8 mouse cellular contexts compared by ENCODE assay signal in the genomic region with DNA sequence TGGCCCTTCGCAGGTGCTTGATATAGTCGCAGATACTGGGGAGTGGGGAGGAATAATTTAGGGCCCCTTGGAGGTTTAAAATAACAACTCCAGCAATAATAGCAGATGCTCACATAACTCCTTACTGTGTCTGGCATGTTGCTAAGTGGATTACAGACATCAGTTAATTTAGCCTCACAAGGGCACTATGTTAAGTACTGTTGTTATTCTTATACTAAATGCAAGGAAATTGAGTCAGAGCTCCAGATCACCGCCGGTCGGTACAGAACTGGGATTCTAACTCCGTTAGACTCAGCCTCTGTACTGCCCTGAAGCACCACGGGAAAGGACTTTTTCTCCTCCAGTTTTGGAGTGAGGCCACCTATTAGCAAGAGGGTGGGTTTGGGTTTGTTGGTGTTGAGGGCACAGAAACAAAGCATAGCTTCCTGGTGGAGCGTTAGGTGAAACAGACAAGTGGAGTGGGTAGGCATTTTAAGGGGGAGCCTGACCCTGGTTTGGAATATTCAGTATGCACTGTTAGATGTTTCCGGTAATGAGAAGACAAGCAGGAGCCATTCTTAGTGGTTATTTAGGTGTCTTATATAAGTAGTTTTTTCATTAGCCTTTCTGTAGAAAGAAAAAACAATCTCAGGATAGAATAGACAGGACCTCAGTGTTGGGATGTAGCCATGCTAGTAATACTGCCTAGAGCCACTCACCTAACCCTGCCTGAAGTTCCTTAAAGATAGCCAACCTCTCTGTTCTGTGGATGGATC. TPM values are rescaled to one million over a fixed set of nuclear protein-coding genes. Genes with fewer than 3 reads are reported as not detected.
A peak's percentile ranks its signal among the peaks of the same experiment; 100 is the strongest.
DNase-seq lines count a peak whose midpoint lies in the region; ATAC-seq and TF ChIP-seq lines count a peak whose summit lies in the region.

No protein-coding gene starts in this region.

- H3K4me1 ChIP-seq in lung, embryonic 14.5 days (ENCODE audit: insufficient read depth) = peaks cover 8% of the 10 kb centered on the region
- peaks cover 59% of the 10 kb centered on the region for H3K4me1 ChIP-seq in forebrain, embryonic 12.5 days
- peaks cover 36% of the 10 kb centered on the region for H3K4me1 ChIP-seq in kidney, postnatal 0 days (replicated peaks; ENCODE audit: insufficient read depth, low read length)
- peaks cover 22% of the 10 kb centered on the region for H3K4me1 ChIP-seq in small intestine, adult 2 months (ENCODE audit: control insufficient read depth, insufficient read depth, insufficient read length, low read length)

- H3K9ac ChIP-seq in lung, embryonic 14.5 days = peak overlapping the region; percentile 98; the same call in 1 of the 2 replicates
- no peak overlapping the region for H3K9ac ChIP-seq in forebrain, embryonic 12.5 days
- 0 out of 2 replicates have a peak overlapping the region, but pooled peaks have one; percentile 39 for H3K9ac ChIP-seq in kidney, postnatal 0 days (ENCODE audit: low read depth, low read length)

- peak overlapping the region; percentile 89 for H3K4me2 ChIP-seq in lung, embryonic 14.5 days
- peak overlapping the region; percentile 84 for H3K4me2 ChIP-seq in forebrain, embryonic 12.5 days
- H3K4me2 ChIP-seq in kidney, postnatal 0 days (ENCODE audit: low read length) = peak overlapping the region; percentile 92

- no peak overlapping the region for H3K27ac ChIP-seq in lung, embryonic 14.5 days (ENCODE audit: low read depth)
- peak overlapping the region; percentile 99; the same call in 1 of the 2 replicates for H3K27ac ChIP-seq in forebrain, embryonic 12.5 days
- peak overlapping the region; percentile 100 for H3K27ac ChIP-seq in kidney, postnatal 0 days
- H3K27ac ChIP-seq in small intestine, adult 2 months (ENCODE audit: insufficient read depth, low read depth, low read length) = peak overlapping the region; percentile 83

- peak overlapping the region; percentile 75; the same call in 1 of the 2 replicates for H3K4me3 ChIP-seq in lung, embryonic 14.5 days (ENCODE audit: low read depth, low read length)
- peak overlapping the region; percentile 89 for H3K4me3 ChIP-seq in forebrain, embryonic 12.5 days (replicated peaks)
- peak overlapping the region; percentile 94; the same call in 1 of the 2 replicates for H3K4me3 ChIP-seq in kidney, postnatal 0 days (replicated peaks; ENCODE audit: low read depth, low read length)
- no peak overlapping the region for H3K4me3 ChIP-seq in small intestine, adult 2 months (ENCODE audit: low read depth, low read length)

- no peak for ATAC-seq in lung, embryonic 14.5 days (ENCODE audit: insufficient read depth)
- no peak for ATAC-seq in forebrain, embryonic 12.5 days (ENCODE audit: low FRiP score)
- no peak for ATAC-seq in kidney, postnatal 0 days (replicated peaks; ENCODE audit: low FRiP score, low read depth)
- no peak for ATAC-seq in activated CD4-positive, CD25-positive, alpha-beta regulatory T cell, adult 4 months

- H3K9me3 ChIP-seq in lung, embryonic 14.5 days (ENCODE audit: low read depth, low read length) = no peaks in the 10 kb centered on the region
- H3K9me3 ChIP-seq in forebrain, embryonic 12.5 days = no peaks in the 10 kb centered on the region
- no peaks in the 10 kb centered on the region for H3K9me3 ChIP-seq in kidney, postnatal 0 days (replicated peaks; ENCODE audit: low read length)

- no peaks in the 10 kb centered on the region for H3K27me3 ChIP-seq in lung, embryonic 14.5 days (ENCODE audit: insufficient read depth, low read length)
- H3K27me3 ChIP-seq in forebrain, embryonic 12.5 days = no peaks in the 10 kb centered on the region
- H3K27me3 ChIP-seq in kidney, postnatal 0 days (ENCODE audit: insufficient read depth, low read length) = no peaks in the 10 kb centered on the region
- H3K27me3 ChIP-seq in small intestine, adult 2 months (ENCODE audit: control insufficient read depth, insufficient read depth, low read length) = no peaks in the 10 kb centered on the region

- no peak for TF ChIP-seq POLR2A in small intestine, adult 2 months (IDR thresholded peaks at IDR 0.05; ENCODE audit: low read depth, low read length)

- no peak for TF ChIP-seq CTCF in lung, embryonic 14.5 days (IDR thresholded peaks at IDR 0.05; ENCODE audit: low read depth)
- TF ChIP-seq CTCF in kidney, postnatal 0 days (IDR thresholded peaks at IDR 0.05; ENCODE audit: low read depth) = no peak
- TF ChIP-seq CTCF in small intestine, adult 2 months (IDR thresholded peaks at IDR 0.05; ENCODE audit: extremely low read depth, insufficient read length, insufficient replicate concordance, low read depth, low read length) = no peak

- WGBS in lung, embryonic 14.5 days = 62% methylated on average over 9 of the region's 9 CpGs
- WGBS in forebrain, embryonic 12.5 days = 53% methylated on average over 9 of the region's 9 CpGs
- 41% methylated on average over 9 of the region's 9 CpGs for WGBS in kidney, postnatal 0 days
- WGBS in small intestine, adult 2 months = 40% methylated on average over 9 of the region's 9 CpGs

- DNase-seq in lung, embryonic 14.5 days = peak; percentile 0
- DNase-seq in lung, adult 18-20 months = no peak
- DNase-seq in kidney, postnatal 0 days (ENCODE audit: low spot score) = no peak
- DNase-seq in left cerebral cortex, adult 11 months (ENCODE audit: low spot score) = no peak
- no peak for DNase-seq in testis, postnatal 10 days (ENCODE audit: low spot score)

- no peaks in the 10 kb centered on the region for H3K36me3 ChIP-seq in lung, embryonic 14.5 days (ENCODE audit: insufficient read depth)
- H3K36me3 ChIP-seq in forebrain, embryonic 12.5 days (replicated peaks) = no peaks in the 10 kb centered on the region; the same call in 1 of the 2 replicates
- no peaks in the 10 kb centered on the region for H3K36me3 ChIP-seq in kidney, postnatal 0 days (ENCODE audit: insufficient read depth, low read length)
- H3K36me3 ChIP-seq in small intestine, adult 2 months (ENCODE audit: control insufficient read depth, insufficient read depth, low read length) = no peaks in the 10 kb centered on the region

RNA-seq across cellular contexts. Expression of a gene that starts 4.7 kb away (rescaled TPM):
- 134 and 135 TPM in 2 replicates for polyA plus RNA-seq in lung, embryonic 14.5 days (2014; fragmentation: Nextera tagmentation; extraction: Ambion mirVana)
- polyA plus RNA-seq in forebrain, embryonic 12.5 days (2016; fragmentation: Nextera tagmentation; extraction: Ambion mirVana) = 203 and 223 TPM in 2 replicates
- polyA plus RNA-seq in kidney, postnatal 0 days (2015; fragmentation: Nextera tagmentation; extraction: Ambion mirVana) = 139 and 166 TPM in 2 replicates
- polyA plus RNA-seq in small intestine, adult 2 months (2012; rRNA removed) = 2.4 and 4.7 TPM in 2 replicates
- polyA plus RNA-seq in activated CD4-positive, CD25-positive, alpha-beta regulatory T cell, adult 4 months (2017; shearing (Covaris generic)) = 100 to 1,000 TPM; 108 to 132 TPM

Comparison
In these comparisons a context has a peak if more than half of its experiments do, and no peak if none do; other contexts are left out.
1. RNA of a gene that starts 4.7 kb away (polyA plus RNA-seq): 203 to 223 TPM in forebrain, embryonic 12.5 days, 139 to 166 TPM in kidney, postnatal 0 days, 134 to 135 TPM in lung, embryonic 14.5 days and 108 to 132 TPM in activated CD4-positive, CD25-positive, alpha-beta regulatory T cell, adult 4 months; 2.4 to 4.7 TPM in small intestine, adult 2 months; every median in the first group is over 10 times any median in the second.
2. Peak in every context shown above with its lines, with median percentiles within 50 percentile points of each other: H3K4me2 ChIP-seq.